Mouse (Mus musculus) intestine, embryonic 14.5 days (tissue): ENCODE data around the gene Unc5b. TPM values are rescaled to one million over a fixed set of nuclear protein-coding genes. Genes with fewer than 3 reads are reported as not detected.

ENCODE experiments used
- ATAC-seq: fragments of 200-750 bp; cut with Nextera tagmentation; replicated peaks from 2 replicates; pipeline ENCODE4 v1.8.0; 2017; ENCODE audit warnings: low read depth, moderate number of reproducible peaks, moderate TSS enrichment, moderate library complexity; ENCODE audit not compliant: low FRiP score, low TSS enrichment
- DNase-seq: peaks from one replicate; pipeline ENCODE4 v3.0.0-alpha.2; 2018; ENCODE audit warnings: low spot score
- H3K27ac ChIP-seq: fragments of 300-500 bp; sonication (generic); 2 replicates; pipeline ENCODE4 v1.5.1; 2014; ENCODE audit warnings: low read depth, mild to moderate bottlenecking, control low read depth
- H3K27me3 ChIP-seq: fragments of 300-500 bp; sonication (generic); replicated peaks from 2 replicates; pipeline ENCODE4 v1.6.1; 2014; ENCODE audit warnings: low read length, control low read depth; ENCODE audit not compliant: control insufficient read depth, insufficient read depth
- H3K36me3 ChIP-seq: fragments of 300-500 bp; sonication (generic); 2 replicates; pipeline ENCODE4 v1.6.1; 2014; ENCODE audit warnings: low read length, control low read depth; ENCODE audit not compliant: control insufficient read depth, insufficient read depth
- H3K4me1 ChIP-seq: fragments of 300-500 bp; sonication (generic); replicated peaks from 2 replicates; pipeline ENCODE4 v1.6.1; 2014; ENCODE audit warnings: low read length, control low read depth, mixed read lengths; ENCODE audit not compliant: control insufficient read depth, insufficient read depth
- H3K4me2 ChIP-seq: fragments of 300-500 bp; sonication (generic); 2 replicates; pipeline ENCODE4 v1.6.1; 2014; ENCODE audit warnings: low read length
- H3K4me3 ChIP-seq: fragments of 300-500 bp; sonication (generic); 2 replicates; pipeline ENCODE4 v1.5.1; 2014; ENCODE audit warnings: low read depth, low read length, control low read depth, mixed read lengths
- H3K9ac ChIP-seq: fragments of 300-500 bp; sonication (generic); 2 replicates; pipeline ENCODE4 v1.6.1; 2014; ENCODE audit warnings: mild to moderate bottlenecking, low read length
- H3K9me3 ChIP-seq: fragments of 300-500 bp; sonication (generic); 2 replicates; pipeline ENCODE4 v1.6.1; 2016; ENCODE audit warnings: low read length, control low read depth; ENCODE audit not compliant: control insufficient read depth
- WGBS: fragments of 180-500 bp; shearing (Covaris S2); extraction: QIAGEN DNeasy Blood & Tissue Kit; methylation state at CpG from one replicate; pipeline ENCODE4 v1.1.7; 2014; 5-methylcytosine and 5-hydroxymethylcytosine counted together
- polyA plus RNA-seq: library from polyadenylated mRNA; unstranded; fragments of >200 nt; fragmentation: Nextera tagmentation; extraction: Ambion mirVana; gene quantifications from 2 replicates; pipeline ENCODE4 v1.2.1, GENCODE M21; 2014

Unc5b gene
- polyA plus RNA-seq, 1 experiment from 2014 or later, result 5.2 TPM

DNA sequence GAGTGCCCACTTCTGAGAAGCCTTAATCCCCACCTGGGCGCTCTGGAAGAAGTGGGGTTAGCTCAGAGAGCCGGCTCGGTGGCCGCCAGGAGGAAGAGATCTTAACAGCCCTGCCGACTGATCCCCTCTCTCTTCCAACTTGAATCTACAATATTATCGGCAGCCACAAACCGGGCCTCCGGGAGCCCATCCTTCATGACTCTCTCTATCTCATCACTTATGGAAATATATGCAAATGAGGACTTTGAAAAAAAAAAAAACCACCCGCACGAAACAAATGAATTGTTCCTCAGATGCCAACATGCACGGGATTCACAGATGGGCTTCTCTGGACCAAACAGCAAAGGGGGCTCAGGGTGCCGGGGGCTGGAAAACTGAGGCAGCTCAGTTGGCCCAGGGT is 109.7 kb downstream of the Unc5b start:
- Histone ChIP-seq H3K27me3 (no peaks in the 10 kb centered on the region), H3K27ac (no peak overlapping the region), H3K4me1 (no peaks in the 10 kb centered on the region), H3K4me2 (no peak overlapping the region), H3K9me3 (no peaks in the 10 kb centered on the region), H3K4me3 (no peak overlapping the region), H3K36me3 (peaks cover 8% of the 10 kb centered on the region; the same call in 1 of the 2 replicates), H3K9ac (no peak overlapping the region)
- ATAC-seq (no peak), DNase-seq (no peak)
- 66% methylated on average over 12 of the region's 12 CpGs for WGBS

DNA sequence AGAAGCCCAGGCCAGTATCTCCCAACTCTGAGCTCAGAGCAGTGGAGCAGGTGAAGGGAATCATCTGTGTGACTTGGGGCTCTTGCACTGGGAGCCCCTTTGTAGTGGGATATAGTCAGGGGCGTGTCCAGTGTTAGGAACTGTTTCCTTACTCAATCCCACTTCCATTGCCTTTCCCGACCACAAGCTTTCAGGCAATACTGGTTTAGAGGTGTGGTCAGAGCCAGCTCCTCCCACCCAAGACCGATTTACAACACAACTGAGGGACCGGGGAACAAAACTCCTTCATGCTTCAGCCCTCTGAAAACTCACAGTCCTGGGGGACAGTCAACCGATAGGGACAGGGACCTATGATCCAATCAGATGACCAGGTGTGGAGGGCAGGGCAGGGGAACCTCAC is 110.9 kb downstream of the Unc5b start:
- H3K27me3 ChIP-seq, result no peaks in the 10 kb centered on the region
- no peaks in the 10 kb centered on the region for H3K4me1 ChIP-seq
- H3K9ac ChIP-seq, result no peak overlapping the region
- H3K4me2 ChIP-seq, result no peak overlapping the region
- no peak overlapping the region for H3K4me3 ChIP-seq
- ATAC-seq (no peak), DNase-seq (no peak)
- no peak overlapping the region for H3K27ac ChIP-seq
- peaks cover 19% of the 10 kb centered on the region for H3K36me3 ChIP-seq
- H3K9me3 ChIP-seq, result no peaks in the 10 kb centered on the region
- WGBS, result 82% methylated on average over 5 of the region's 5 CpGs

DNA sequence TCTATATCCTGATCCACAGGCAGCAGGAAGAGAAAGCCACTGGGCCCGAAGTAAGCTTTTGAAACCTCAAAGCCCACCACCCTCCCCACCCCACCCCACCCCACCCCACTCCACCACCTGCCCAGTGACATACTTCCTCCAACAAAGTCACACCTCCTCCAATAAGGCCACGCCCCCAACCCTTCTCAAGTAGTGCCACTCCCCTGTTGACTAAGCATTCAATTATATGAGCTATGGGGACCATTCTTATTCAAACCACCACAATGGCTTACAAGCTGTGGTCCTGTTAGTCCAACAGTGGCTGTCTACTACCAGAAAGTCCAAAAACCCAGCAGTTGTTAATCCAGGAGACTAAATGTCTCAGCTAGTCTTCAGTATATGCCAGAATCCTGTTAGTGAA is 112.9 kb downstream of the Unc5b start:
- Histone ChIP-seq H3K27me3 (no peaks in the 10 kb centered on the region), H3K27ac (no peak overlapping the region), H3K36me3 (peaks cover 25% of the 10 kb centered on the region), H3K9ac (no peak overlapping the region), H3K9me3 (peaks cover 7% of the 10 kb centered on the region; the same call in 1 of the 2 replicates), H3K4me3 (no peak overlapping the region), H3K4me2 (no peak overlapping the region), H3K4me1 (no peaks in the 10 kb centered on the region)
- DNase-seq, result no peak
- WGBS, result 92% methylated on average over 2 of the region's 2 CpGs
- ATAC-seq, result no peak

DNA sequence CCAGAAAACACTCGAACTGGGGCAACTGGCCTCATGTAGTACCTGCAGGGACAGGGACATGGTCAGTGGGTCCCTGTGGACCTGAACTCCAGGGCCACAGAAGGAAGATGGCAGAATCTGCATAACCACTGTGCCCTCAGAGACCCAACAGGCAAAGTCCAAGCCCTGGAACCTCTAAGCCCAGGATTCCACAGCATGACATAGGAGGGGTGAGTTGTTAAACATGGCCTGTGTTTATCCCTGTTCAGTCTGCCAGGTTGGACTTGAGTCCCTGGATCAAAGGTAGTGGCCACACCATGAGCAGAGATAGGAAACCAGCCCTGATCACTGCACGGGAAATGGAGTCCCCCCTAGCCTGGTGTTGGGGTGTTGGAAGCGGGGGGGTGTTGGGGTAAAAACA is 114.9 kb downstream of the Unc5b start:
- WGBS, result 92% methylated on average over 3 of the region's 3 CpGs
- no peak overlapping the region for H3K9ac ChIP-seq
- H3K27ac ChIP-seq, result no peak overlapping the region
- peaks cover 7% of the 10 kb centered on the region; the same call in 1 of the 2 replicates for H3K9me3 ChIP-seq
- DNase-seq (no peak), ATAC-seq (no peak)
- H3K4me3 ChIP-seq, result no peak overlapping the region
- no peaks in the 10 kb centered on the region for H3K27me3 ChIP-seq
- H3K4me2 ChIP-seq, result no peak overlapping the region
- no peaks in the 10 kb centered on the region for H3K4me1 ChIP-seq
- H3K36me3 ChIP-seq, result peaks cover 25% of the 10 kb centered on the region

Other genes with a start within 250 kb of the Unc5b start
- gene Cdh23, start 135.1 kb downstream of the Unc5b start, polyA plus RNA-seq, result 0.78 and 1.0 TPM in 2 replicates
- 7.8 and 7.9 TPM in 2 replicates for gene Slc29a3, start 78.8 kb downstream of the Unc5b start, polyA plus RNA-seq